Mouse (Mus musculus): ENCODE data around the gene Cplx3.
A peak's percentile ranks its signal among the peaks of the same experiment; 100 is the strongest.

Gene Cplx3

DNA sequence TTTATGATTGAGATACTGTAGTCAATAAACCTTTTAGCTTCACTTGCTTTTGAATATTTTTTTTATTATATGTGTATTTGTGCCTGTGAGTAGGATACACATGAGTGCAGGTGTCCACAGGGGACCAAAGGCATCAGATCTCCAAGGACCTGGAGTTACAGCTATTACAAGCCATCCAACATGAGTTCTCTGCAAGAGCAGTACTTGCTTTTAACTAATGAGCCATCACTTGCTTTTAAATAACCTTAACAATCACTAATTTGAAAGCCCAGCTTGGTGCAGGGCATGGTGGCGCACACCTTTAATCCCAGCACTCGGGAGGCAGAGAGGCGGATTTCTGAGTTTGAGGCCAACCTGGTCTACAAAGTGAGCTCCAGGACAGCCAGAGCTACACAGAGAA, 51.3 kb downstream of the Cplx3 start:
- no peak for DNase-seq

DNA sequence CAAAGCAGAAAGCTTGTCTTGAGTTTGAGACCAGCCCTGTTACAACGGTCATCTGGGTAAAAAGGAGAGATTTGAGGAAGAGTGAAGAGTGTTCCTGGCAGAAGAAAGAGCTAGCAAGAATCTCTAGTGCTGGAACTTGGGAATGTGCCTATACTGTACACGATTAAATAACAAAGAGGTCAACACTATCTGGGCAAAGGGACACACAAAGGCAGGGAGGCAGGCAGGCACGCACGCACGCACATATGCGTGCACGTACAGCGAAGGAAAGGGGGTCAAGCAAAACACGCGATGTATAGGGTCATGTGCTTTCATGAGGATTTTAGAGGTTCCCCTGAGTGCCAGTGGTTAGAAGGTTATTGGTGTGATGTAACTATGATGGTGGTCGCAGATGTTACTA, 53.0 kb downstream of the Cplx3 start:
- no peak for DNase-seq

DNA sequence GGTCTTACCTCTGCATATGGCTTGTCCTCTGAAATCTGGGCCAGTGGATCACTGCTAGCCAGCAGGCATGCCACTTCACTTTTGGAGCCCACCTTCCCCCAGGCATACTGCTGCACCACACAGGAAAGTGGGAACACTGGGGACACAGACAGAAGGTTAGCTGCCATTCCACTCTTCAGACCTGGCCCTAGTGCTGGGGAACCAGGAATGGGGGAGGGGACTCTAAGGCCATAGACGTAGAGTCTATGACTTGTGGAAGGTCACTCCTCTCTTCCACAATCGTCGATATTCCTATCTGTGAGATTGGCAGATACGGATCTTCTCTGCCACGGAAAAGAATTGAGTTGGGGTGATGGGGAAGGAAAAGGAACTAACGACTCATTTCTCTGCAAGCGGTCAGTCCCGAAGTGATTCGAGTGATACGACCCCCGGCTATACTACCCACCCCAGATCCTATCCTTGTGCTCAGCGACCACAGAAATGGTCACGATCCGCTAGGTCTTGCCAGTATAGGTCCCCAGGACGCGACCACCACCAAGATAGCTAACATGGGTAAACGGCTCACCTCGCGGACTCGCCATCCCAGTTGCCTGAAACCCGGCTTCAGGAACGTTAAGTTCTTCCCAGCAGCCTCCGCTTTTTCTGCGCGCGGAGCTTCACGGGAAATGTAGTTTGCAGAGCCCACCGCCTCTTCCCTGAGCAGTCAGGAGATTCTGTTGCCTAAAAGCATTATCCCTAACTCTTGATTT, 53.8 kb downstream of the Cplx3 start, which contains the start of gene Mpi:
Mpi (minus strand) TSS at position 625 of the 749 bp plus-strand sequence.
- peak; percentile 86 for DNase-seq

DNA sequence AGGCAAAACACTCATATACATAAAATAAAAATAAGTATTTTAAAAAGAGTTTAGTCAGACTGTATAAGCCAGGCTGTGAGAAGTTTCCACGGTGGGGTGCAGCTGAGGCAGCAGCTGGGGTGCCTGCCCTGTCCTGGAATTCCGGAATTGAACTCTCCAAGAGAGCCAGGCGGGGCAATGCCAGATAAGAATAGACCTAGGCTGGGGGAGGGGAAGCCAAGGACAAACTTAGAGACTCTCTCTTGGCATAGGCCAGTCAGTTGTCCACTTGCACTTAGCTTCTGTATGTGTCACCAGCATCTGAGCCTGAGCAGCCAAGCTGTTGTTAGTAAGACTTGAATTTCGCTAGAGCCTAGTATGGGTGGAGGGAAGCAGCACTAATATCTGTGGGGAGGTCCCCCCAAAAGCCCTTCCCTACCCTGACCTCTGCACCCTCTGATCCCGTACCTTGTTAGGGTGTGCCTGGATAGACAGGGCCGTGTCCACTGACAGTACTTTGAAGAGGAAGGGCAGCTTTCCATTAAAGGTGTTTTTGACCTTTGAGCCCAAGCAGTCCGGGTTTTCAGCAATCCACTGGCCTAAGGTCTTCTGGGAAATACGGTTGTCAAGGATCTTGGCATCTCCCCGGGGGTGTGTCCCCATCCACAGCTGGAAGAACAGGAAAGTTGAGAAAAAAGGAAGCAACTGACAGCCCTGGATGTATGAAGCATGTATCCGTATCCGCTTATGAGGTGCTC, 55.8 kb downstream of the Cplx3 start:
- no peak for DNase-seq
